Mouse (Mus musculus) adrenal gland, postnatal 36 days (tissue): ENCODE measurements around the gene Cacna1c. TPM values are rescaled to one million over a fixed set of nuclear protein-coding genes. Genes with fewer than 3 reads are reported as not detected.

Experiments
- DNase-seq, 2 experiments: peaks; one replicate each; pipeline ENCODE4 v3.0.0; 2021; ENCODE audit warnings: mixed read lengths in 1 of 2
- total RNA-seq, 2 experiments: library from RNA; stranded (reverse); gene quantifications; 2 replicates each; pipeline ENCODE4 v1.2.3; 2021

Gene Cacna1c
- total RNA-seq, 2 experiments from 2014 or later: 85.2 to 128 TPM

GRCm38 (mm10) chr6:119008638-119009166 lies 187.5 kb downstream of the Cacna1c start:
- no peak for DNase-seq

GRCm38 (mm10) chr6:119004596-119004995 lies 191.6 kb downstream of the Cacna1c start:
- peak; percentile 73 to 76 for DNase-seq

- no peak for DNase-seq
Measured at GRCm38 (mm10) chr6:119001442-119001841, 194.8 kb downstream of the Cacna1c start.

- peak in 1 of 2 experiments; percentile 35 for DNase-seq
Measured at GRCm38 (mm10) chr6:119000255-119000654, 196.0 kb downstream of the Cacna1c start.

- DNase-seq: no peak
Measured at GRCm38 (mm10) chr6:118999329-118999875, 196.8 kb downstream of the Cacna1c start.

GRCm38 (mm10) chr6:118997397-118997796 lies 198.8 kb downstream of the Cacna1c start:
- no peak for DNase-seq

- peak in 1 of 2 experiments; percentile 39 for DNase-seq
Measured at GRCm38 (mm10) chr6:118994272-118995061, 201.8 kb downstream of the Cacna1c start.

GRCm38 (mm10) chr6:118992391-118992790 lies 203.8 kb downstream of the Cacna1c start:
- no peak for DNase-seq

GRCm38 (mm10) chr6:118989999-118990776 lies 206.0 kb downstream of the Cacna1c start:
- DNase-seq: no peak

- peak; percentile 65 to 66 for DNase-seq
Measured at GRCm38 (mm10) chr6:118984181-118984901, 211.9 kb downstream of the Cacna1c start.

- DNase-seq: no peak
Measured at GRCm38 (mm10) chr6:118983471-118984040, 212.7 kb downstream of the Cacna1c start.

GRCm38 (mm10) chr6:118980265-118980664 lies 216.0 kb downstream of the Cacna1c start:
- no peak for DNase-seq

- no peak for DNase-seq
Measured at GRCm38 (mm10) chr6:118977443-118978271, 218.6 kb downstream of the Cacna1c start.

GRCm38 (mm10) chr6:118976617-118977016 lies 219.6 kb downstream of the Cacna1c start:
- no peak for DNase-seq

- DNase-seq: no peak
Measured at GRCm38 (mm10) chr6:118971844-118972531, 224.2 kb downstream of the Cacna1c start.

- no peak for DNase-seq
Measured at GRCm38 (mm10) chr6:118968776-118969175, 227.4 kb downstream of the Cacna1c start.

GRCm38 (mm10) chr6:118966904-118967303 lies 229.3 kb downstream of the Cacna1c start:
- DNase-seq: no peak

GRCm38 (mm10) chr6:118965577-118965976 lies 230.6 kb downstream of the Cacna1c start:
- DNase-seq: no peak

- DNase-seq: peak in 1 of 2 experiments; percentile 37
Measured at GRCm38 (mm10) chr6:118963806-118964205, 232.4 kb downstream of the Cacna1c start.

GRCm38 (mm10) chr6:118963283-118963682 lies 232.9 kb downstream of the Cacna1c start:
- DNase-seq: no peak
